Mouse (Mus musculus) mature B cell (primary cell): Measurements from ENCODE around the gene Zfp433.
"Not testable (repeated sequence)": the region's sequence is repeated elsewhere in the genome, so short reads cannot be mapped to it uniquely, and the experiment has no call there.

ENCODE experiments used
- in situ Hi-C: fragments of 300-500 bp; cut with MboI; formaldehyde crosslinking; loops from 2 replicates; pipeline ENCODE4 v1.14.3; 2019

The Zfp433 gene

GRCm38 (mm10) chr10:81704531-81705301 lies at the start of gene Zfp433:
Gene Zfp433, plus strand, starts transcription at chr10:81704825.
- in situ Hi-C loops = not testable (repeated sequence)

GRCm38 (mm10) chr10:81655178-81655577 lies 49.4 kb upstream of the Zfp433 start:
- in situ Hi-C loops = no loop called here

- in situ Hi-C loops = no loop called here
Observed at GRCm38 (mm10) chr10:81656174-81656573, 48.5 kb upstream of the Zfp433 start.

GRCm38 (mm10) chr10:81687114-81687513 lies 17.5 kb upstream of the Zfp433 start:
- in situ Hi-C loops = not testable (repeated sequence)

- in situ Hi-C loops = not testable (repeated sequence)
Observed at GRCm38 (mm10) chr10:81770506-81771403, 66.1 kb downstream of the Zfp433 start, which contains the start of gene Gm3055. Gene Gm3055, minus strand, starts transcription at chr10:81771161.

- in situ Hi-C loops = not testable (repeated sequence)
Observed at GRCm38 (mm10) chr10:81771404-81771777, 66.8 kb downstream of the Zfp433 start.
